Mouse (Mus musculus): Measurements from ENCODE around the gene Tmem119. TPM values are rescaled to one million over a fixed set of nuclear protein-coding genes. Genes with fewer than 3 reads are reported as not detected.

The Tmem119 gene
- total and polyA plus RNA-seq, 3 experiments: 0.13 TPM; not detected in 2

DNA sequence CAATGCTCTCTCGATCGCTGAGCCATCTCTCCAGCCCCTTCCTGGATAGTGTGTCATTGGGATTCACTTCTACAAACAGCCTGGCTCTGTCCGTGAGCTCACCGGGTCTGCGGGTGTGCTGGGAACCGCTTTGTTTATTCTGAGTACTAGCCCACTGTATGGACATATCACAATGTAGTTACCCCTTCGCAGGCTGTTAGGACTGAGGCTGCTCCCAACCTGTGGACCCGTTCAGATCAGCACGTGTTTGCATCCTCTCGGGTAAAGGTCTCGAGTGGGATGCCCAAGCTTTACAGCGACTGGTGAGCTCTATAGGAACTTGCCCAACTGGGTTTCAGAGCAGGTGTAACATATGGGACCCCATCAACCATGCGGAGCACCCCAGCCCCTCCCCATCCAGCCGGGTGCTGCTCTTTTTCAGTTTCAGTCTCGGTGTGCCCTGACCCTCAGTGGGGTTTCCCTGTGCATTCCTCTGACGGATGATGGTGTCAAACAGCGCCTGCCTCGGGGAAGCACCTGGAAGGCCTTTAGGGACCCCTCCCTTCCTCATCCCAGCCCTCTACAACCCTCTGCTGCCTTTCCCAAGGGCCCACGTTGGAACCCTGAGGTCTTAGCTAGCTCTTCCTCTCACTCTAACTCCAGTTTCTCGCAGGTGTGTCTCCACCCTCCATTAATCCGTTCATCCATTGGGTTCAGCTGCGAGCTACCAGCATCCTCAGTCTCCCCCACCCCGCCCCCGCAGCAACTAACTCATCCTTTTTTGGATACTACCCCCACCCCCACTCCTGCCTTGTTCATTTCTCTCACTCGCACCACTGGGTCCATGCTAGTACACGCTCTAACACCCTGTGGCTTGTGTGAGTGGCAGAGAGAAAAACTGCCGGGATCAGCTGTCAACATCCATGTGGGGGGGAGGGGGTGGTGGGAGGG, 14.1 kb upstream of the Tmem119 start:
- Histone ChIP-seq H3K27ac (ENCODE audit: control insufficient read depth, low read depth, low read length) (no peak overlapping the region), H3K27me3 (ENCODE audit: control insufficient read depth in 1 of 2, insufficient read depth in 2 of 2, low read length in 2 of 2) (no peaks in the 10 kb centered on the region), H3K4me3 (ENCODE audit: control insufficient read depth in 1 of 2, insufficient read depth in 1 of 2, low read depth in 2 of 2, low read length in 2 of 2) (no peak overlapping the region), H3K9ac (ENCODE audit: control insufficient read depth, low read depth, low read length, poor library complexity, severe bottlenecking) (no peak overlapping the region), H3K4me1 (ENCODE audit: control insufficient read depth in 1 of 2, insufficient read depth in 2 of 2, low read length in 2 of 2) (peaks cover 0 to 4% of the 10 kb centered on the region in 2 experiments; a peak in 1 of 4 replicates), H3K9me3 (replicated peaks; ENCODE audit: insufficient read depth, low read length) (no peaks in the 10 kb centered on the region), H3K36me3 (ENCODE audit: control insufficient read depth in 1 of 2, insufficient read depth in 2 of 2, low read length in 2 of 2) (no peaks in the 10 kb centered on the region), H3K79me2 (ENCODE audit: control insufficient read depth, insufficient read depth, low read length, poor library complexity) (no peaks in the 10 kb centered on the region)
- TF ChIP-seq RAD21 (IDR thresholded peaks at IDR 0.05; ENCODE audit: low read depth, low read length): no peak
- no peak for TF ChIP-seq TBP (IDR thresholded peaks at IDR 0.05; ENCODE audit: low read depth, low read length)
- no peak for TF ChIP-seq ELF1 (IDR thresholded peaks at IDR 0.05; ENCODE audit: low read depth, low read length)
- no peak for TF ChIP-seq ZNF384 (IDR thresholded peaks at IDR 0.05; ENCODE audit: low read depth, low read length)
- TF ChIP-seq MAZ (IDR thresholded peaks at IDR 0.05; ENCODE audit: low read depth, low read length): no peak
- no peak for TF ChIP-seq ZC3H11A (IDR thresholded peaks at IDR 0.05; ENCODE audit: low read depth, low read length)
- TF ChIP-seq ZMIZ1 (IDR thresholded peaks at IDR 0.05; ENCODE audit: low read depth, low read length): no peak
- TF ChIP-seq HCFC1 (IDR thresholded peaks at IDR 0.05; ENCODE audit: low read depth, low read length): no peak
- TF ChIP-seq ZKSCAN1 (IDR thresholded peaks at IDR 0.05; ENCODE audit: low read depth, low read length): no peak
- no peak for TF ChIP-seq GABPA (IDR thresholded peaks at IDR 0.05; ENCODE audit: low read depth, low read length)
- no peak for TF ChIP-seq NRF1 (IDR thresholded peaks at IDR 0.05; ENCODE audit: insufficient read depth, low read depth, low read length, poor library complexity, severe bottlenecking)
- no peak for TF ChIP-seq UBTF (IDR thresholded peaks at IDR 0.05; ENCODE audit: borderline replicate concordance, insufficient read depth, low read depth, low read length)
- no peak for DNase-seq (ENCODE audit: low read depth, low spot score)

DNA sequence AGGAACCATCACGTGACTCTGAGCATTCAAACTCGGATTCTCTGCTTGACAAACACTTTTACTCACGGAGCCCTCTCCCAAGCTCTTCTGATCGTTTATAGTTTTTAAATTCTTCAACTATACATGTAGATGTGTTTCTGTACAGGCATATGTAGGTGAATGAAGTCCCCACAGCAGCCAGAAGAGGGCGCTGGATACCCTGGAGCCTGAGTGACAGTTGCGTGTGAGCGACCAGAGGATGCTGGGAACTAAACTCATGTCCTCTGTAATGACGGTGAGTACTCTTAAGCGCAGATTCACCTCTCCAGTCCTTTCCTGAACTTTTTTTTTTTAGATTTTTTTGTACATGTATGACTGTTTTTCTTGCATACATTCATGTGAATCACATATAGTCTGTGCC, 13.3 kb upstream of the Tmem119 start:
- Histone ChIP-seq H3K79me2 (ENCODE audit: control insufficient read depth, insufficient read depth, low read length, poor library complexity) (no peaks in the 10 kb centered on the region), H3K27ac (ENCODE audit: control insufficient read depth, low read depth, low read length) (no peak overlapping the region), H3K9ac (ENCODE audit: control insufficient read depth, low read depth, low read length, poor library complexity, severe bottlenecking) (no peak overlapping the region), H3K27me3 (ENCODE audit: control insufficient read depth in 1 of 2, insufficient read depth in 2 of 2, low read length in 2 of 2) (no peaks in the 10 kb centered on the region), H3K36me3 (ENCODE audit: control insufficient read depth in 1 of 2, insufficient read depth in 2 of 2, low read length in 2 of 2) (no peaks in the 10 kb centered on the region), H3K9me3 (replicated peaks; ENCODE audit: insufficient read depth, low read length) (no peaks in the 10 kb centered on the region), H3K4me1 (ENCODE audit: control insufficient read depth in 1 of 2, insufficient read depth in 2 of 2, low read length in 2 of 2) (peaks cover 0 to 4% of the 10 kb centered on the region in 2 experiments; a peak in 1 of 4 replicates), H3K4me3 (ENCODE audit: control insufficient read depth in 1 of 2, insufficient read depth in 1 of 2, low read depth in 2 of 2, low read length in 2 of 2) (no peak overlapping the region)
- TF ChIP-seq ZC3H11A (IDR thresholded peaks at IDR 0.05; ENCODE audit: low read depth, low read length) (peak; percentile 6; the same call in 1 of the 2 replicates), RAD21 (IDR thresholded peaks at IDR 0.05; ENCODE audit: low read depth, low read length) (peak; percentile 12; the same call in 1 of the 2 replicates), SMC3 (IDR thresholded peaks at IDR 0.05; ENCODE audit: low read depth, low read length) (peak; percentile 24; the same call in 1 of the 2 replicates), CTCF (IDR thresholded peaks at IDR 0.05 in 2 of 3, conservative IDR thresholded peaks at IDR 0.05 in 1 of 3; ENCODE audit: control insufficient read depth in 1 of 3, insufficient read depth in 1 of 3, low read depth in 2 of 3, low read length in 3 of 3, poor library complexity in 1 of 3, severe bottlenecking in 1 of 3) (peak; percentile 34 to 46 (median 44); a peak in 5 of 6 replicates), NELFE (IDR thresholded peaks at IDR 0.05; ENCODE audit: low read depth, low read length) (no peak)
- no peak for DNase-seq (ENCODE audit: low read depth, low spot score)

Measured in MEL (cell line).